Mouse (Mus musculus): ENCODE results near the gene Chd6.
A peak's percentile ranks its signal among the peaks of the same experiment; 100 is the strongest.

The Chd6 gene

DNA sequence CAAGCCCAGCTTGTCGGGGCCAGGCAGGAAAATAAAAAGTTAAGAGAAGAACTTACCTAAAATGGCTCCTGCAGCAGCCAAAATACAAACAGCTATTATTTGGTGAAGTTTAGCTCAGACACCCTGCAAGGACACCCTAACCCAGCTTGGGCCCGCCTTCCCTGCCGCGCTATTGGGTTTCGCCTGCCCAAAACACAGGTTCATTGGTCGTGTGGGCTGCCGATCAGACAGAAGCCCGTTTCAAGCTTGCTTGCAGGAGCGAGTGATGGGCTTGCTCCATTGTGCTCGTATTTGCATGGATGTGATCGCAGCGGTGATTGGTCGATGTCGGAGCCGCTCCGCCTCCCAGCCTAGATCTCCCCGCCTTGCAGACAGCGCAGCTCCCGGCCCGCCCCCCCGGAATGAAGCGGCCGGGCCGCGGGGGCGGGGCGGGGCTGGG, at the start of gene Chd6:
Chd6 (minus strand) TSS at position 143 of the 439 bp plus-strand sequence.
- DNase-seq, result peak; percentile 97 to 100

DNA sequence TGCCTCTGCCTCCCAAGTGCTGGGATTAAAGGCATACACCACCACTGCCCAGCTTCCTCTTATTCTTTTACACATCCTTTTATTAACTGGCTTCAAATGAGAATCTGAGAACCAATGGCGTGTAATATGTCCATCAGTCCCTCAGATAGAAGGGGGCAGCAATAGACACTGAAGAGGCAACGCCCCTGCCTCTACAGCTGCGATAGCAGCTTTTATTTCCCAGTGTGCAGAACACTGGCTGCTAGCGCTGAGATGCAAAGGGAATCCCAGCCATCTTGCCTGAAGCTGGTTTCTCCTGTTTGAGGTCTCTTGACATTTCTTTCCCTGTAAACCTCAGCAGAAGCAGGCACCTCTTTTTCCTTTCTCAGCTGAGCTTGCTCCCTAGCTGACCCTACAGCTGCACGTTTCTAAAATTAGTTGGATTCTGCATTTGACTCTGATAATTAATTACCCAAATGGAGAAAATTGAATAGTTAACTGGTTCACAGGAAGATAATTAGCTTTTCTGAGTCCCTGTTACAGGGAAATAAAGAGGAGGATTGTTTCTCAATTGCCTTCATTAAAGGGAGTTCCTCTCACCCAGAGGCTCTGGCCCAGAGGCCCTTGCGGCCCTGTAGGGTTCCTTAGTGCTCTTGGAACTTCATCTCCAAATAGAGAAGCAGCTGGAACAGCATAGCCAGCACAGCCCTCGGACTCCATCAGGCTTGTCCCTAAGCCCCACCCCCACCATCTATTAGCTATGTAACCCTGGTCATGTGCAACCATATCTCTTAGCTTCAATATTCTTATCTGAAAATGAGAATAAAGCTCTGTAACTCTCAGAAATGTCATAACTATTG, 41.3 kb upstream of the Chd6 start:
- DNase-seq, result no peak

DNA sequence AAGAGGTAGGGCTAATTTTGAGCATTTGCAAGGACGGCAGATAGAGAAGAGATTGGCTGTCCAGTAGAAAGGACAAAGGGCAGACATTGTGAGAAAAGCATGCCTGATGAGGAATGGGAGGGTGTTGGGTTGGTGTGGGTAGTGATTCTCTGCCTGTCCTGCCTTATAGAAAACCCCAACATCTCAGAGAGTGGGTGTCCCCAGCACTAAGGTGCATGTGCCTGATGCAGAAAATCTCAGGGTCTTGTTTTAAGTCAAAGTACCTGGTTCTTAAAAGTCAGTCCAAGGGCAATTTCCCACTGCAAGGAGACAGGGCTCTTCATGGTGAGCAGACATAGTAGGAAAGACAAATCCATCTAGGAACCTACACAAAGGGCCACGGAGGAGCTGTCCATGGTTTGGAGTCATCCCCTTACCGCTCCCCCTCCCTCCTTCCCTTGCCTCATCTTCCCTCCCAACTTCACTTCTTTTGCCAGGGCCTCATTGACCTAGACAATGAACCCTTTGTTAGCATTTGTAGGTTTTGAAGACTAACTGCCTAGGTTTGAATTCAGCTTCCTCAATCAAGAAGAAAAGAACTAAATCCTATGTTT, 39.6 kb upstream of the Chd6 start:
- DNase-seq, result no peak

DNA sequence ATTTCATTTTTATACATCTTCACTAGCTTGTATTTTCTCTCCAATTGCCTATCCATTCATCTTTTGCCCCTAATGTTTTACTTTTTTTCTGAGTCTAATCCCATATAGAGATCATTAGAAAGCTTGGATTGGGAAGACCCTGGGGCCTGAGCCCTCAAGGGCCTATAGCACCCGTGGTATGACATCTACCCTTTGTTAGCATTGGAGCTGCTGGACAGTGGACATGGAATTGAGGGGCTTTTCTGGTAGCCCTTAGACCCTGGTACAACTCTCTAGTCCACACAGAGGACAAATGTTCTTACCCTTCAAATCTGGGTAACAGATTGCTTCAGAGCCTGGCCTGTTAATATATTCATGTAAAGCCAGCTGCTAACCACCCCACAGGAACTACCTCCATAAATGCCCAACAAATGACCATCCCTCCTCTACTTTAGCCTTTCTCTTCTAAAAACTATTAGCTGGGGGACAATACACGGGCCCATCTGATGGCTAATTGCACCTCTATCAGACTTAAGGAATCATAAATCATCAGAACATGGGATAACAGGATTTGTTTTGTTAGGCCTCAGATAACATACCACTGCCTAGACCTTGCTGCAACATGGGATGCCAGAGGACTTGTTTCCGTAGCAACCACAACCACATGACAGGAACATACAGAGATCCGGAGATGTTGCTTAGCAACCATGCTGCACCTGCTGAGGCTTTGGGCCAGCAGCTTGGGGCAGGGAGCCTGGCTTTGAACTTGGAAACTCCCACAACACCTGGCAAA, 39.0 kb upstream of the Chd6 start:
- DNase-seq, result no peak

DNA sequence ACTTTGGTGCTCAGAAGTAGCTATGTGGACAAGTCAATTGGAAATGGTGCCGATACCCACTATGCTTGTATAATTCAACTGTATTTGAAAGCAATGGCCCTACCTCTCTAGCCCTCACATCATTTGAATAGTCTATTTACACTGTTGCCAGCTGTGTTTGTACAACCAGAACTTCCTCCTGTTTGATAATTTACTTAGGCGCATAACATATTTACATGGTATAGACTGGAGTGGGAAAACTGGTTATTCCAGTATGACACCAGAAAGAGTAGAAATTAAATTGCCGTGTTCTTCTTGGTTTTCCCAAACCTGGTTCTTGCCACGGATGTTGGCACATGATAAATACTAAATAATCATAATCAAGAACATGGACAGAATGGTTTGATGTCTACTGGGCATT, 35.9 kb upstream of the Chd6 start:
- DNase-seq, result no peak

DNA sequence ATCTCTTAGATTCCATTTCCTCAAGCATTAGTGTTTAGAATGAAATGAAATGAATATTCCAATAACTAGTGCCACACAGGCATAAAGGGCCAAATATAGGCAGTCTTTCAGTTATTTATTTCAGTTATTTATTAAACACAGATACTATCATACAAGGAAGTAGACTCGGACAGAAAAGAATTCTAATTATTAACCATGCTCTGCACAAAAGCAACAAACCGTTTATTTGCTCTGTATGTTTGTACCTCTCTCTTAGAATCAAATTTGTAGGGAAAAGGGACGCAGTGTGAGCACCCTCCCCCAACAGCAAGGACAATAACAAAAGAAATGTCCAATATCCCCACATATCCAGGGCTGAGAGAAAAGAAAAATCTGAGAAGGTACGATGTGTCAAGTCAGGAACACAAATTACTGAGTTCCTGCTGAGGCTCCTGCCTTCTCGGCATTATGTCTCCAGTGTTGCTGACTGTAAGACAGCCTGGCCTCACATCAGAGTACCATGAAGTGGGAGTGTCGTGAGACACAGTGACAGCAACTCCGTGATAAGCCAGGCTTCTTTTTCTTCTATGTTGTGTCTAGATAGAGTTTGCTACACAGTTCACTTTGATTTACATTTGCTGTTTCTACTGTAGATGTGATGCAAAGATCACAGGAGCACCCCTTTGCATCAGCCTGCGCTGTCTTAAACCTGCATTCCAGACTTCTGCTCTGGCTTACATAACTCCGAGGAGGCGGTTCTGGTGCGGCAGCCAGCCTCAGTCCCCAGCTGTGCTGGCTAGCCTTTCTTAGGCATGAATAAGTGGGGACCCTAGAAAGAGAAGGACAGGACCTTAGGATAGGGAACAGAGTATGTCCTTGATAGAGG, 30.0 kb upstream of the Chd6 start:
- no peak for DNase-seq

DNA sequence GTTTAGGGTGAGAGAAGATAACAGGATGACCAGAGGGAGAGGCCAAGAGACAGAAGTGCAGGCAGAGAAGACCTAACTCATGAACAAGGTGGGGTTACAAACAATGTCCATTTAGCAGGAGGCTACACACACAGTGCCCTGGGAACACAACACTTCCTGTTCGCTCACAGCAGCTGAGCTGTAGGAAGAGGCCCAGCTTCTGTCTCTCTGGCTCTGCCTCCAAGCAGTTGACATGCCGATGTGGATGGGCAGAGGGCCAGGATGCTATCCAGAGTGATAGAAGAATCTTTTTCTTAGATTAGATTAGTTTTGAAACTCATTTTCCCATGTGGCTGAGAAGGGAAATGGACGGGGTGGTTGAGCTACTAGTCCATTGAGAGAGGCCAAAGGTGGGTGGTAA, 28.1 kb upstream of the Chd6 start:
- no peak for DNase-seq

DNA sequence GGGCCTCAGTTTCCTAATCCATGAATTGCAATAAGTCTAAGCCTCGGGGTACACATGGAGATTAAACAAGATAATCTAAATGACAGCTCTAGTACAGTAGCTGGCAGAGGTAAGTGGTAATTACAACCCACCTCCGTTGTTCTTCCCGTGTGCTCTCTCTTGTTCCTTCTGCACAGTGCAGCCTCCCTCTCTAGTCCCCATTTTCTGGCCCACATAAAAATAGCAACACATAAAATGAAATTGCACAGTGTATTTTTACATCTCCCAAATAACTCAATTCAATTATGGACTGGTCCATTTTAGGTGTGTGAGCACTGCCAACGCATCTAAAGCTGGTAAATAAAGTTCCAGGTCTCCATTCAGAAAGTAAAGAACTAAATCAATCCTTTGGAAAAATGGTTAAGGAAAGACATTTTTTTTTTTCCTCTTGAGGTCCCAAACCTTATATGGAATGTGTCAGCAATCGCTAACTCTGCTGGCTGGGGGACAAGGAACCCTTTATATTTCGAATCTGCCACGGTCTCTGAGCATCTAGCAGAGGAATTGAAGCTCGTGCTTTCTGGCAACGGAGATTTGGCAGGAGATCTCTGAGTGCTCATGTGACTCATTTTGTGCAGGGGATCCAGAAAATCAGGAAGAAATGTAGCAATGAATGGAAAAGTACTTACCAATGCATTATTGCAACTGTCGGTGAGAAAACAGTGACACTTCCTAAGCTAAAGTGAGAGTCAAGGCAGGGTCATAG, 19.7 kb upstream of the Chd6 start:
- DNase-seq, result no peak

DNA sequence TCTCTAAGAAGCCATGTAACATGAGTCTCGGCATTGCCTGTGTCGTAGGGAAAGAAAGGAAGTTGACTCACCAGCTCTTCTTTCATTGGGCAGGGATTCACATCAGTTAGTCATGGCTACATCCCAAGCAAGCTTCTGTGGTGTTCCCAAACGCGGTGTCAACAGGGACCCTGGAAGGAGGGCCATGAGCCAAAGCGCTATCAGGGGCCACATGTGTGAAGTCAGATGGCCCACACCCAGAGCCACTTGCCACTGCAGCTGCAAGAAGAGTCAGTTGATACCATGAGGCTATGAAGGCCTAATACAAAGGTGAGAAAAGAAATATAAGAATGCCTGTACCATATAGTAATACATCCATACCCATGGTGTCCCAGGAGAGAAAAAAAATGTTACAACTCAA, 3.1 kb upstream of the Chd6 start:
- DNase-seq, result no peak

DNA sequence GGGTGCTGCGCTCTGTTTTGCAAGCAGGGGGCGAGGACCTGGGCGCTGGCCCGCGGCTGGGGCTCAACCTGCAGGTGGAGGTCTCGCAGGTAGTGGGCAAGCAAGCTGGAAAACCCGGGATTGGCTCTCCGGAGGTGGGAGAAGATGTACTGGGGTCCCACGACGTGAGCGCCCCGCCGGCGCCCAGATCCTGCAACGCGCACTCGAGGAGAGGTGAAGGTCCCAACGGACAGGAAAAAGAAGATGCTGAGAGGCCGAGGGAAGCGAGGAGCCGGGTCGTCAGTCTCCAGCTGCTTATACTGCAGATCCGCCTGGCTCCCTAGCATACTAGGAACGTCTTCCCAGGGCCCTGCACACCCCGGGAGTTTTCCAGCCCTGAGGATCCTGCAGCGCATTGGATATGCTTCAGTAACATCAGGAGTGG, 535 bp upstream of the Chd6 start:
- no peak for DNase-seq

DNA sequence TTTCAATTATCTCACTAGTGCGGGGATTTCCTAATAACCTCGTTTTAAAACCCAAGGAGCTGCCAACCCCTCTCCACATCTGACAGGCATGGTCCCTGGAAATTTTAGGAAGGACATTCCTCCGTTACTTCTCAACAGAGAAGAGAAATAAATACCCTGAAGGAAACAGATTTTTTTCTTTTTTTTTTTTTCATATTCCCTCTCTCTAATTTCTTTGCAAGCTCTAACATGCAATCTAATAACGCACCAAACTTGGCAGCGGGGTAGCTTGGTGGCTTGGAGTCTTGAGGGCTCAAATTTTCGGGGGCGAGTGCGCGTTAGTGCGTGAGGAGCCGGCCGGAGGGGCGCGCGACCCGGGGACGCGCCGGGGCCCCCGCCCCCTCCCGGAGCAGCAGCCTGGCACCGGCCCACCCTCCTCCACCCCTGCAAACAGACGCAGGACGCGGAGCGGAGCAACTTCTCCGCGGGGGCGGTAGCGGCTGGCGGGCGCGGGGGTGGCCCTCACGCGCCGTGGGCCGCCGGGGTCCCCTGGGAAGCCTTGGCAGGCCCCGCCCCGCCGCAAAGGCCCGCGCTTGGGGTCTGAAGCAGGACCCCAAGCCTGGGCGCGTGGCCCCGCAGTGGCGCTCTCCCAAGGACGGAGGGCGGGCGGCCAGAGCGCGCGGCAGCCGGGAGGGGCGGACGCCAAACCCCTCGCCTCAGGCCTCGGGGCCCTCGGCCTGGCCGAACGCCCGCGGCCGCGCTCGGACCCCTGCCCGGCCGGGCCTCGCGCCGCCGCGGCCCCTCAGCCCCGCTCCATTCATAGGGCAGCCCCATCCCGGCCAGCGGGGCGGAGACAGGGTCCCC, 569 bp downstream of the Chd6 start:
- peak; percentile 49 to 66 for DNase-seq

DNA sequence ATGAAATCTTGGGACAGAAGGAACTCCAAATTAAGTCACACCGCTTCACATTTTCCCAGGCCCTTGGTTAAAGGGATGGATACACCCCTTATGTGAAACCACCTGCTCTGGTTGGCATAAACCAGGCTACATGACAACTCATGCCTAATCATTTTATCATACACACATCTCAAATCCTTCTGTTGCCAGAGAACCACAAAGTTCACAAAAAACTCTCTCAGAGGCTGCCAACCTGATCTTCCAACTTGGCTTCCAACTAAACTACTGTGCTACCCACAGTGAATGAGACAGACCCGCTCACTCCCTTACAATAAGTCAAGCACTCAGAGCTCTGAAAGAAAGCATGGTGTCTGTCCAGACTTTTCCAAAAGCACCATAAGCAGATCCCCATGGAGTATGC, 1.6 kb downstream of the Chd6 start:
- DNase-seq, result no peak

DNA sequence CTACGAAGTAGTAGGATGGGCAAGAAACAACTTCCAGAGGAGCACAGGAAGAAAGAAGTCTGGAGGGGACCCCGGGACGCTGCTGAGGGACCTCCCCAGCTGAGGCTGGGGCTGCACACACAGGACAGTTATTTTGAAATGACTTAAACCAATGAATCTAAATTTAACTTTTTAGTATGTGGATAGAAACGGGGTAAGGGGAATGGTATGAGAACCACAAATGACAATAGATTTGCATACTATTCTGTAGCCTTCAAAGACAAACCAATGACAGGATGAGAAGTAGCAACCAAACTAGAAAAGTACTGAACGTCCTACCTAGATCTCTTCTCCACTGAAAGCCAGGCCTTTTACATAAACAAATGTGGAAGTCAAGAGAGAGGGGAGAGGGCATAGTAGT, 5.1 kb downstream of the Chd6 start:
- DNase-seq, result no peak

DNA sequence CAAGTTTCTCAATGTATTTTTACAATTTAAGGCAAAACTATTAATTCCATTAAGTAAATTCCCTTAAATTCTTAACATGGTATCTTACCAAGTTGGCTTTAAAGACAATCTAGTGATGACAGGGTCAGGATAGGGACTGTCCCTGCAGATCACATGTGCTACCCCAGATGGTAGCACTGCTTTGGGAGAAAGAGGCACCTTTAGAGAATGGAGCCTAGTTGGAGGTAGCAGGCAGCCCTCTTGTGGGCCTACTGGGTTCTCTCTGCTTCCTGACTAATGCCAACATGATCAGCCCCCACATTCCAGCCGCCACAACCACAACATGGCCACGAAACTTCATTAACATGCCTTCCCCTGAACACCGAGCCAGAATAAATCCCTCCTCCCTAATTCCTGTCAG, 6.8 kb downstream of the Chd6 start:
- DNase-seq, result no peak

DNA sequence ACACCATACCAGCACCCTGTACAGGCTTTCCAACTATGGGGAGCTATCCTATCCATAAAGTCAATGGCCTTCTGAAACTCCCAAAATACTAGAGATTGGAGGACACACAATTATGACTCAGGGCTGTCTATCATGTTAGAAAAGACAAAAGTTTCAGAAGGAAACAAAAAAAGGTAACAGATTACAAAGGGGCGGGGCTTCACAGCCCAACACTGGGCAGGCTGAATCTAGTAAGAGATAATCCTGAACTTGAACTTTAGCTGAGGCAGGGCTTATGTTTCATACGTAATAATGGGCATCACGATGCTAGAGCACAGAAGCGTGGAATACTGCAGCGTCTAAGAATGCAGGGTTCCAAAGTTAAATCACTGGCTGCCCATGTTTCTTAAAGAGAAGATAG, 11.1 kb downstream of the Chd6 start:
- DNase-seq, result no peak

DNA sequence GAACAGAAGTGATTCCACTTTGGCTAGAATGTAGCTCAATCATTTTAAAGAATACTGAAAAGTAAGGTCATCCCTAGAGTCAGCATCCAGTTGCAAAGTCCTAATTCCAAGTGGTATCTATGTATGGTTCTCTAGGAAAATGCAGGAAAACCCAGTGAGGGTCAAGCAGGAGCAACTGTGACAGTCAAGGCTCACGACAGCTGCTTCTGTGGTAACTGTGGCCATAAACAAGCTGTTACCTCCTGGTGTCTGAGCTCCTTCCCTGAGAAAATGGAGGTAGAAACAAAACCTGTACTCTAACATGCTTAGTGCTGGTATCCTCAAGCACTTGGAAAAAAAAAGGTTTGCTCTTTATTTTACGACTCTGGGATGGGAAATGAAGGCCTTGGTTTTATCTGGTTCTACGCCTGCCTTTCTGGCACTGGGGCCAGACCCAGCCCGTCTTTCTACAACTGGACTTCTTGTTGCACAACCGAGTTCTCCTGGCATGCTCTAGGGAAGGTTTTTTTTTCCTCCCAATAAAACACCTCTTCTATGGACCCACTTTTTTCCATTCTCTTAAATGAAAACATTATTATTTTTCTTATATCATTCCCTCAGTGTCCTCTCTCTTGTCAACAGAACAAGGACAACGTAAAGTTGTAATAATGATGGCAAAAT, 18.0 kb downstream of the Chd6 start:
- DNase-seq, result no peak

DNA sequence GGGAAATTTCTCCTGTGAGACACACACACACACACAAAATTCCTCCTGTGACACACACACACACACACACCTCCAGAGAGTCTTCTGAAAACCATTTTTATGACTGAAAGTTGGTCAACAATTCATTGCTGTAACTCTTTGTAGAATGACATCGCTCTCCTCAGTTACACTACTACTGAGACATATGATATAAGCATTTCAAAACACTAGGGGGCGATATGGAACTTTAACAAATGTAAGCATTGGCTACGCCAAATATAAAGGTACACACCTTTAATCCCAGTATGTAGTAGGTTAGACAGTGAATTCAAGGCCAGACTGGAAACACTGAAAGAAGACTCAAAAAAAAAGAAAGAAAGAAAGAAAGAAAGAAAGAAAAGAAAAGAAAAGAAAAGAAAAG, 18.7 kb downstream of the Chd6 start:
- DNase-seq, result no peak

DNA sequence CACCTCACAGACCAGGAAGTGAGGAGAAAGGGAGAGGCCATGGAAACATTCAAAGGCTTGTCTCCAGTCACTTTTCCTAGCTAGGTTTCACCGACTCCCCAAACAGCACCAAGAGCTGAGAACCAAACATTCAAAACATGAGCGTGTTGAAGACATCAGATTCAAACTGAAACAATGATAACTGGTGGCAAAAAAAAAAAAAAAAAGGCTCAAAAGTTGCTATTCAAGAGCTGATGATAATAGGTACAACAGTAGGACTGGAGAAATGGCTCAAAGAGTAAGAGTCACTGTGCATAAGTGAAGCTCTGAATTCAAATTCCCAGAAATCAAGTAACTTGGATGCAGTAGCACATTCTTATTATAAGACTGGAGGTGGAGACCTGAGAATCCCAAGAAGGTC, 30.3 kb downstream of the Chd6 start:
- no peak for DNase-seq

DNA sequence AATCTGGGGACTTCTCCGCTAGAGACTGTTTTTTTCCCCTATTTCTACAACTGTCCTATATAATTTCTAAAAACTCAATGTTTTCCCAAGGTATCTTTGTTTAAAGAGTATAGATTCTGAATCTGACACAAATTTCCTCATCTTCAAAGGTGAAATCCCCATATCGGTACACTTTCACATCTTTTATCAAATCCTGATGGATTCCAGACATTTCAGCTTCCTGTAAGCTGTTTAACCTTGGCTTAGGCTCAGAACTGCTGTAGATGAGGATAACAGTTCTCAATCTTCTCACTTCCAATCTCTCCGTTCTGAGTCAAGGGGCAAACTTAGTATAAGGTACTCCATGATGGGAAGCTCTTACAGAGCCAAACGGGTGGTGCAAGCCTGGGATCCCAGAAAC, 32.6 kb downstream of the Chd6 start:
- no peak for DNase-seq

DNA sequence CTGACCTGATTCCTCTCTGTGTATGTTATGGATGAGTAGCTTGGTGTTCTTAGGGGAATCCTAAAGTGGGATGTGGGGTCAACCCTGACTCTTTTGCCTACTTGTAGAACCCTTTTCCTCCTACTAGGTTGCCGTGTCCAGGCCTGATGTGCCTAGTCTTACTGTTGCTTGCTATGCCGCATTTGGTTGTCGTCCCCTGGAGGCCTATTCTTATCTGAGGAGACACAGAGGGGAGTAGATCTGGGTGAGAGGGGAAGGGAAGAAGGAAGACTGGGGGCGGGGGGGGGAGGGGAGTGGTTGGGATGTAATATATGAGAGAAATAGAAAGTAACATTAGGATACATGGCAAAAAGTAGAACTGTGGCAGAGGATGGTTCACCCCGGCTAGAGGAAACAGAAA, 33.3 kb downstream of the Chd6 start:
- no peak for DNase-seq

Measured in cerebellum, adult 18-20 months (tissue).